Mouse (Mus musculus) stomach, postnatal 0 days (tissue): ENCODE results near the gene Zcchc9. TPM values are rescaled to one million over a fixed set of nuclear protein-coding genes. Genes with fewer than 3 reads are reported as not detected.
A peak's percentile ranks its signal among the peaks of the same experiment; 100 is the strongest.

ENCODE experiments used
- ATAC-seq: fragments of 200-750 bp; cut with Nextera tagmentation; 2 replicates; pipeline ENCODE4 v1.8.0; 2017; ENCODE audit not compliant: low FRiP score, low TSS enrichment
- DNase-seq: peaks from one replicate; pipeline ENCODE4 v3.0.0-alpha.2; 2016; ENCODE audit warnings: low spot score
- H3K27ac ChIP-seq: fragments of 300-500 bp; sonication (generic); replicated peaks from 2 replicates; pipeline ENCODE4 v1.5.1; 2014; ENCODE audit warnings: mild to moderate bottlenecking, control low read depth
- H3K27me3 ChIP-seq: fragments of 300-500 bp; sonication (generic); 2 replicates; pipeline ENCODE4 v1.6.1; 2014; ENCODE audit warnings: low read length; ENCODE audit not compliant: control insufficient read depth, insufficient read depth
- H3K36me3 ChIP-seq: fragments of 300-500 bp; sonication (generic); 2 replicates; pipeline ENCODE4 v1.6.1; 2014; ENCODE audit warnings: low read length, mixed read lengths; ENCODE audit not compliant: control insufficient read depth, insufficient read depth
- H3K4me1 ChIP-seq: fragments of 300-500 bp; sonication (generic); replicated peaks from 2 replicates; pipeline ENCODE4 v1.6.1; 2014; ENCODE audit warnings: antibody characterized with exemption; ENCODE audit not compliant: control insufficient read depth, insufficient read depth
- H3K4me2 ChIP-seq: fragments of 300-500 bp; sonication (generic); replicated peaks from 2 replicates; pipeline ENCODE4 v1.6.1; 2014; ENCODE audit warnings: low read depth, mild to moderate bottlenecking, control low read depth, moderate library complexity
- H3K4me3 ChIP-seq: fragments of 300-500 bp; sonication (generic); 2 replicates; pipeline ENCODE4 v1.5.1; 2014; ENCODE audit warnings: low read depth, low read length, control low read depth
- H3K9ac ChIP-seq: fragments of 300-500 bp; sonication (generic); 2 replicates; pipeline ENCODE4 v1.6.1; 2014; ENCODE audit warnings: mild to moderate bottlenecking, low read length, control low read depth, mixed read lengths
- H3K9me3 ChIP-seq: fragments of 300-500 bp; sonication (generic); 2 replicates; pipeline ENCODE4 v1.6.1; 2016; ENCODE audit warnings: low read length; ENCODE audit not compliant: control insufficient read depth
- CTCF ChIP-seq: IDR thresholded peaks from 2 replicates; pipeline ENCODE4 v1.5.1; 2016; ENCODE audit warnings: antibody characterized with exemption, low read depth, mild to moderate bottlenecking, moderate library complexity
- EP300 ChIP-seq: optimal IDR thresholded peaks from 2 replicates; pipeline ENCODE3; 2016; ENCODE audit warnings: antibody characterized with exemption
- WGBS: fragments of 180-500 bp; shearing (Covaris S2); extraction: QIAGEN DNeasy Blood & Tissue Kit; methylation state at CpG from one replicate; pipeline ENCODE4 v1.1.7; 2014; 5-methylcytosine and 5-hydroxymethylcytosine counted together
- polyA plus RNA-seq: library from polyadenylated mRNA; unstranded; fragments of >200 nt; fragmentation: Nextera tagmentation; extraction: Ambion mirVana; gene quantifications from 2 replicates; pipeline ENCODE4 v1.2.1, GENCODE M21; 2015

Zcchc9 gene
- polyA plus RNA-seq, 1 experiment from 2014 or later, result 18.6 TPM

DNA sequence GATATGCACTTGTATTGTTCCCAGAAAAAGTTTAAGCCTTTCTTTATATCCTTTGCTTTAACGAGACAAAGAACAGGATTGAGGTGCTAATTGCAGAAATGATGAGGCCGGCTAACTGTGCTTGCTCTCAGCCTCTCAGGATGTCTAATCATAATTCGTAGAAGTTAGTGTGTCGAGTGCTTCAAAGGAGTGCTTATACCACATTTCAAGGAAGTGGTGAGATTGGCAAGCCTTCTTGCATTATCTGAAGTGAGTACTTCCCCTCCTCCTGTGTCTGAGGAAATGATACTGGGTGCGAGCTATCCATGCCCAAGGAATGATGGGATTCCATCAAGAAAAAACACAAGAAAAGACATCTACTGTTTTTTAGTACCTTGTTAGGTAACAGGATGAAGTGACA, 7.2 kb upstream of the Zcchc9 start:
- WGBS, result 85% methylated on average over 5 of the region's 5 CpGs
- no peaks in the 10 kb centered on the region for H3K27me3 ChIP-seq
- no peaks in the 10 kb centered on the region for H3K4me1 ChIP-seq
- no peak overlapping the region for H3K4me3 ChIP-seq
- H3K9ac ChIP-seq, result no peak overlapping the region
- H3K4me2 ChIP-seq, result no peak overlapping the region
- H3K9me3 ChIP-seq, result no peaks in the 10 kb centered on the region
- no peaks in the 10 kb centered on the region for H3K36me3 ChIP-seq
- TF ChIP-seq EP300 (no peak), CTCF (no peak)
- no peak for ATAC-seq
- no peak overlapping the region for H3K27ac ChIP-seq
- DNase-seq, result no peak

DNA sequence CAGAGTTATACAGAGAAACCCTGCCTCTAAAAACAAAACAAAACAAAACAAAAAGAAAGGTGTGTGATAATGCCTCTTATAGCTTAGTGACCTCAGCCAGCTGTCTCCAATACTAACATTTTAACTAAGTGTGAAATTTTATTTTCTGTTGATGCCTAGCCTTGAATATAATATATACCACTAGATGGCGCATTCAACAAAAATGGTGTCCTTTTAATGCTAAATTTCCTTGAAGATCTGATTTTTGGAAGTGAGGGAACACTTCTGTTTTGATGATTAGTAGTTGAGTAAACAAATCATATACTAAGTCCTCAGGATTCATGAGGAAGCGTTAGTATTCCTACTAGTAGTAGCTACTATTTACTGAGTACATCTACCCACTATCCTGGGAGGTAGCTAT, 2.0 kb upstream of the Zcchc9 start:
- Histone ChIP-seq H3K36me3 (no peaks in the 10 kb centered on the region), H3K9me3 (no peaks in the 10 kb centered on the region), H3K4me1 (no peaks in the 10 kb centered on the region), H3K4me3 (no peak overlapping the region), H3K9ac (no peak overlapping the region), H3K4me2 (no peak overlapping the region), H3K27me3 (no peaks in the 10 kb centered on the region), H3K27ac (no peak overlapping the region)
- ATAC-seq (no peak), DNase-seq (no peak)
- TF ChIP-seq CTCF, result peak; percentile 75
- no peak for TF ChIP-seq EP300
- WGBS, result 26% methylated on average over 2 of the region's 2 CpGs

DNA sequence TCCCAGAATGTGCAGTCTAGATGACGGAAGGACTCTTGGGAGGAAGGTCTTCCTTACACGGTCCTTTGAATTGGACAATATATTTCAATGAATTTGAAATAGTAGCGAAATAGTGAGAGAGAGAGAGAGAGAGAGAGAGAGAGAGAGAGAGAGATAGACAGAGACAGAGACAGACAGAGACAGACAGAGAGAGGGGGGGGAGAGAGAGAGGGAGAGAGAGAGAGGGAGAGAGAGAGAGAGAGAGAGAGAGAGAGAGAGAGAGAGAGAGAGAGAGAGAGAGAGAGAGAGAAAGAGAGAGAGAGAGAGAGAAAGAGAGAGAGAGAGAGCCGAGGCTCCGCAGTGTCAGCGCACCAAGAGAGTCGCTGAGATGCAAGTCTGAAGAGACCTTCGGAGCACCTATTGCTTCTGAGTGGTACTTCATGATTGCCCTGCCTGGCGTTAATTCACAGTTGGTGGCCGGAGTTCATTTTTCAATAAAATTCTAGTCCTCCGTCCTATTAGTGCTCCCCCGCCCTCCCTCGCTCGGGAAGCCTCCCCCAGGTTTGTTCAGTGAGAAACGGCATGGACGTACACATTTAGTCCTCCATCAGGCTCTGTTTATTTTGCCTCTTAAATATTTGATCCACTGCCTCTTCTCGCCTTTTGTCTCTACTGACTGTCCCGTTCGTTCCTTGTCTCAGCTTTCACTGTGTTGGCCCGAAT, 520 bp upstream of the Zcchc9 start:
- peak overlapping the region; percentile 99 for H3K9ac ChIP-seq
- H3K36me3 ChIP-seq, result no peaks in the 10 kb centered on the region
- H3K9me3 ChIP-seq, result no peaks in the 10 kb centered on the region
- no peak for ATAC-seq
- H3K27ac ChIP-seq, result peak overlapping the region; percentile 96
- H3K4me3 ChIP-seq, result peak overlapping the region; percentile 98
- WGBS, result 21% methylated on average over 20 of the region's 20 CpGs
- no peaks in the 10 kb centered on the region for H3K4me1 ChIP-seq
- TF ChIP-seq CTCF, result no peak
- no peak for TF ChIP-seq EP300
- DNase-seq, result peak; percentile 35
- H3K27me3 ChIP-seq, result no peaks in the 10 kb centered on the region
- peak overlapping the region; percentile 62 for H3K4me2 ChIP-seq

DNA sequence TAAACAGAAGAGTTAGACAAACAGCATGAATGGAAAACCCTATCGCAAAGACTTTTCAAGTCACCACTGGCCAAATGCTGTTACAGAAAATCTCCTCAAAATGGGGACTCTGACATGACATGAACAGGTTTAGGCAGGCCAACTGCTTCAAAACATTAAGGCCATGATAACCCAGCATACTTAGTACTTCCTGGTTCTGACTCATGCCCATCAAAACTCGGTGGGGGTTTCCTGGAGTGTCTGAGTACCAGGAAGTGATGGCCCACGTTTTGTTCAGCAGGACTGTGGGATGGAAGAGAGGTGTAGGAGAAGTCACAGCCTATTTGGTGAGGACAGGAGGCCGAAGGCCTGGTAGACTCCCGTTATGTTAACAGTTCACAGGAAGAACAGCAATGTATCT, 5.8 kb downstream of the Zcchc9 start:
- H3K4me2 ChIP-seq, result no peak overlapping the region
- peaks cover 23% of the 10 kb centered on the region for H3K36me3 ChIP-seq
- no peaks in the 10 kb centered on the region for H3K9me3 ChIP-seq
- no peaks in the 10 kb centered on the region for H3K27me3 ChIP-seq
- no peak overlapping the region for H3K27ac ChIP-seq
- TF ChIP-seq CTCF (no peak), EP300 (no peak)
- no peak for DNase-seq
- 0 out of 2 replicates have a peak, but pooled peaks have one; percentile 75 for ATAC-seq
- H3K4me1 ChIP-seq, result no peaks in the 10 kb centered on the region
- WGBS, result 66% methylated on average over 5 of the region's 5 CpGs
- no peak overlapping the region for H3K4me3 ChIP-seq
- no peak overlapping the region for H3K9ac ChIP-seq

DNA sequence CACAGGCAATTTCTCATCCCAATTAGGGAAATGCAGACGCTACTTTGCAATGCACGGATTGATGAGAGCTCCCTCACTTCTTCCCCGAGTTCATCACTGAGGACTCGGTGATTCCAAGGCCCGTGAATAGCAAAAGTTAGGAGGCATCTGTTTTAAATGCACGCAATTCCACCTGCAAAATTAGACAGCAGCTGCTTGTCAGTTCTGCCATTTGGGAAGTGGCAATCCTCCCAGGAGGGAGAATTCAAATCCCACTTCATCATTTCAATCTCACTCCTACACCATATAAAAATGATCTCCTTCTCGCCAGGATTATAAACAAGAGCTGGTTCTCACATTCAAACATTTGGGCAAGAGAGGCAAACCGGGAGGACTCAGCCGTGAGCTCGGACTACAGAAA, 10.1 kb downstream of the Zcchc9 start:
- no peak for ATAC-seq
- no peaks in the 10 kb centered on the region for H3K9me3 ChIP-seq
- H3K4me2 ChIP-seq, result no peak overlapping the region
- DNase-seq, result no peak
- no peaks in the 10 kb centered on the region for H3K27me3 ChIP-seq
- TF ChIP-seq EP300, result no peak
- no peak for TF ChIP-seq CTCF
- H3K4me1 ChIP-seq, result no peaks in the 10 kb centered on the region
- H3K4me3 ChIP-seq, result no peak overlapping the region
- H3K9ac ChIP-seq, result no peak overlapping the region
- H3K27ac ChIP-seq, result no peak overlapping the region
- 92% methylated on average over 10 of the region's 10 CpGs for WGBS
- H3K36me3 ChIP-seq, result peaks cover 23% of the 10 kb centered on the region

DNA sequence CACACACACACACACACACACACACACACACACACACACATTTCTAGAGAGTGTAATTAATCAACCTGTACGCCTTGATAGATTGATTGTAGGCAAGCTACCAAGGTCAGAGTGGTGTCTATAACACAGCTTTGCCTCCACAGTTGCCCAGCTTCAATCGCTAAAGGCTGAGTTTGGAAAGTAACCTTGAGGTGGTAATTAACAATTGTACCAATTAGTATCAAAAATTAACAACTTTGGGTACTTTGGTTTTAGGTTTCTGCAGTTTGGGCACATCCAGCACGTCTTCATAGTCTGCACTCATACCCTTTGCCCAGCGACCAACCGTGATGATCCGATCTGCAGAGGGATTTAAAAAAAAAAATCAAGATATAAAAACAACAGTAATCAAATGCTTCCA, 10.6 kb downstream of the Zcchc9 start:
- Histone ChIP-seq H3K4me3 (no peak overlapping the region), H3K36me3 (peaks cover 23% of the 10 kb centered on the region), H3K27me3 (no peaks in the 10 kb centered on the region), H3K9ac (no peak overlapping the region), H3K9me3 (no peaks in the 10 kb centered on the region), H3K27ac (no peak overlapping the region), H3K4me1 (no peaks in the 10 kb centered on the region), H3K4me2 (no peak overlapping the region)
- WGBS, result 89% methylated on average over 6 of the region's 6 CpGs
- no peak for TF ChIP-seq CTCF
- no peak for TF ChIP-seq EP300
- no peak for ATAC-seq
- DNase-seq, result no peak
